Mouse (Mus musculus): ENCODE results near the gene Cyp2c69. TPM values are rescaled to one million over a fixed set of nuclear protein-coding genes. Genes with fewer than 3 reads are reported as not detected.

The Cyp2c69 gene
- polyA plus RNA-seq (2012; rRNA removed): 113 and 235 TPM in 2 replicates

DNA sequence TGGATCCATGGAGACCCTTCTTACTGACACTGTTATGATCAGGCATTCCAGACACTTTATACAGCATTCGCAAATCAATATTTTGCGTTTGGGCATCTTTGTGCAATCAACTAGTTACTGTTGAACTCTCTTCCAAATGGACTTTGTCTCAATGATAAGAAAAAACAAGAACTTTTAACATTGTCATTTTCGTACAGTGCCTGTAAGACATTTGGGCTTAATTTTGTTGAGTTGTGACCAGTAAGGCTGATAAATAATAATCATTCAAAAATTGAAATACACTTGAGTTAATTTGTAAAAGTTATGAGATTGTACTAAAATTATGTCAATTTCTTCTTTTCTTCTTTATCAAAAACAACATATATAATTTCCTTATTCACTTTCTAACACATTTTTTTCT is at the start of gene Cyp2c69:
TSS of gene Cyp2c69 (minus strand) at position 101 of the 400 bp plus-strand sequence.

GRCm38 (mm10) chr19:39812714-39813113 is 73.9 kb downstream of the Cyp2c69 start, which contains the start of gene Cyp2c40:
Gene Cyp2c40, minus strand, starts transcription at chr19:39812814.

Other genes starting within 250 kb of the Cyp2c69 start
- 7.4 and 8.5 TPM in 2 replicates for gene Cyp2c67, start 237.7 kb downstream of the Cyp2c69 start, polyA plus RNA-seq (2012; rRNA removed)
- 363 and 395 TPM in 2 replicates for gene Cyp2c68, start 145.7 kb downstream of the Cyp2c69 start, polyA plus RNA-seq (2012; rRNA removed)
- 205 and 213 TPM in 2 replicates for gene Cyp2c40, start 74.0 kb downstream of the Cyp2c69 start, polyA plus RNA-seq (2012; rRNA removed)
- 9.9 and 11.4 TPM in 2 replicates for gene Cyp2c37, start 105.6 kb upstream of the Cyp2c69 start, polyA plus RNA-seq (2012; rRNA removed)
- gene Cyp2c54, start 187.0 kb upstream of the Cyp2c69 start, polyA plus RNA-seq (2012; rRNA removed): 0.56 and 2.7 TPM in 2 replicates
- 0.06 and 0.08 TPM in 2 replicates for gene Cyp2c50, start 202.9 kb upstream of the Cyp2c69 start, polyA plus RNA-seq (2012; rRNA removed)

Data from liver, embryonic 18 days (tissue).